Mouse (Mus musculus): ENCODE data around the gene Il23r. TPM values are rescaled to one million over a fixed set of nuclear protein-coding genes. Genes with fewer than 3 reads are reported as not detected.
"Not testable (repeated sequence)": the region's sequence is repeated elsewhere in the genome, so short reads cannot be mapped to it uniquely, and the experiment has no call there.

Gene Il23r
- polyA plus RNA-seq (2011; ENCODE audit: insufficient read length, low read depth, missing spikeins): not detected in 2 replicates

DNA sequence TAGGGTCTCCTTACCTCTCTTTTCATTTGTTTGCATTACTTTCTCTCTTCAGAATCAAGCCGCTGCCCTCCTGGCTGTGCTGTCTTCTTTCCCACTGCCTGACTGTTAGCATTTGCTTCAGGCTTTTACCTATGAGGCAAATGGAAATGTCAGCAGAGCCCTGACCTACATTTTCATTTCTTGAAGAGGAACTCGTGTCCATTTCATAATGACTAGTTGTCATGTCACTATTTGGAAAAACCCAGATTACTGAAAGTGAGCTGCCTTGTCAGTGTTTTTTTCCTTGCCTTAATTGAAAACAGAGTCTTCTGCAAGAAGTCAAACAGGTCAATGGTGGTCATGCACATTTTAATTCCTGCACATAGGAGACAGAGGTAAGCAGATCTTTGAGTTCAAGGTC lies at the start of gene Il23r:
Il23r (minus strand) TSS at position 101 of the 400 bp plus-strand sequence.
- Histone ChIP-seq H3K27ac (ENCODE audit: insufficient read depth, low read length) (no peak within 1 kb of the TSS), H3K4me1 (ENCODE audit: control insufficient read depth, insufficient read depth, low read length) (no peaks in the 10 kb centered on the region)
- no peak for TF ChIP-seq CTCF (IDR thresholded peaks at IDR 0.05; ENCODE audit: borderline replicate concordance, insufficient read depth, low read length)
- TF ChIP-seq POLR2A (IDR thresholded peaks at IDR 0.05; ENCODE audit: low read depth, low read length): no peak

DNA sequence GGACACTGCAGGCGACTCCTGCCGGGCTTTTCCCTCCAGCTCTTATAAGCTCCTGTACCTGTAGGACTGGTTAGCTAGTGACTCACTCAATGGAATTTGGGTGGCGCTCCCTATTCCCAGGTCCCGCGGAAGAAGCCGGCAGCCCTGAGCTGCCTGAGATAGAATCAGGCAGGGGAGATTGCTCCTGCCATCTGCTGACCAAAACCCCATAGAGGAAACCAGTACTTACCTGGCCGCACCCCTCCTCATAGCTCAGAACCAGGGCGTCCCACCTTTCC lies 44.1 kb upstream of the Il23r start, which contains the start of gene Tacstd2:
Tacstd2 (minus strand) TSS at position 20 of the 278 bp plus-strand sequence.
- Histone ChIP-seq H3K4me1 (ENCODE audit: control insufficient read depth, insufficient read depth, low read length) (no peaks in the 10 kb centered on the region), H3K4me3 (ENCODE audit: insufficient read depth, low read length) (peak within 1 kb of the TSS; percentile 21; the same call in 1 of the 2 replicates), H3K27ac (ENCODE audit: insufficient read depth, low read length) (no peak within 1 kb of the TSS)
- TF ChIP-seq POLR2A (IDR thresholded peaks at IDR 0.05; ENCODE audit: low read depth, low read length) (no peak), CTCF (IDR thresholded peaks at IDR 0.05; ENCODE audit: borderline replicate concordance, insufficient read depth, low read length) (no peak)

More for the DNA sequence above, at the start of gene Il23r:
- no peak within 1 kb of the TSS for H3K4me3 ChIP-seq (ENCODE audit: insufficient read depth, low read length)

DNA sequence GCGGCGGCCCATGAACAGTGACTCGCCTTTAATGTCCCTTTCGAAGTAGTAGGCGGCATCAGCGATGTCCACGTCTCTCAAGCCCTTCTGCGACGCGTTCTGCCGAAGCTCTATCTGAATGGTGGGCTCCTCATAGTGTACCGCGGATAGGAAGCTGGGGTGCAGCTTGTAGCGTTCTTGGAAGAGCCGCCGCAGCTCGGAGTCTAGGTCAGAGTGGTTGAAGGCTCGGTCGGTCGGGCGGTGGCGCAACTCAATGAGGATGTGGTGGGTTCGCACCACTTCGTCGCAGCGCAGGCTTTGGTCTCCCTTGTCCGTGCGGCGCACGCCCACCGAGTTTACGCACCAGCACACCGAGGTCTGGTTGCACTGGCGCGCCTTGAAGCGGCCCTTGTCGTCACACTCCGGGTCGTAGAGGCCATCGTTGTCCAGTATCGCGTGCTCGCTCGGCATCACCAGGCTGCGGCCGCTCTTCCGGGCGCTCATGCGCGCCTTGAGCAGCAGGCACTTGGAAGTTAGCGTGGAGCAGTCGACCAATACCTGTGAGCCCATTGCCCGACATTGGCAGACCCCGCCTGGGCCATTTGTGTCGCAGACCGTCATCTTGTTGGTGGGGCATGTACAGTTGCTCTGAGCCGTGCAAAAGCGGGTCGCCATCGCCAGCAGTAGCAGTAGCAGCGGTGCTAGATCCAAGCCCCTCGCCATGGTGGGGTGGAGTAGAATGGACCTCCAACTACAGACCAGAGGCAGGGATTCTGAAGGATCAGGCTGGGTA lies 43.5 kb upstream of the Il23r start:
- TF ChIP-seq CTCF (IDR thresholded peaks at IDR 0.05; ENCODE audit: borderline replicate concordance, insufficient read depth, low read length) (no peak), POLR2A (IDR thresholded peaks at IDR 0.05; ENCODE audit: low read depth, low read length) (no peak)
- Histone ChIP-seq H3K4me3 (ENCODE audit: insufficient read depth, low read length) (peak overlapping the region; percentile 21; the same call in 1 of the 2 replicates), H3K27ac (ENCODE audit: insufficient read depth, low read length) (no peak overlapping the region), H3K4me1 (ENCODE audit: control insufficient read depth, insufficient read depth, low read length) (no peaks in the 10 kb centered on the region)

DNA sequence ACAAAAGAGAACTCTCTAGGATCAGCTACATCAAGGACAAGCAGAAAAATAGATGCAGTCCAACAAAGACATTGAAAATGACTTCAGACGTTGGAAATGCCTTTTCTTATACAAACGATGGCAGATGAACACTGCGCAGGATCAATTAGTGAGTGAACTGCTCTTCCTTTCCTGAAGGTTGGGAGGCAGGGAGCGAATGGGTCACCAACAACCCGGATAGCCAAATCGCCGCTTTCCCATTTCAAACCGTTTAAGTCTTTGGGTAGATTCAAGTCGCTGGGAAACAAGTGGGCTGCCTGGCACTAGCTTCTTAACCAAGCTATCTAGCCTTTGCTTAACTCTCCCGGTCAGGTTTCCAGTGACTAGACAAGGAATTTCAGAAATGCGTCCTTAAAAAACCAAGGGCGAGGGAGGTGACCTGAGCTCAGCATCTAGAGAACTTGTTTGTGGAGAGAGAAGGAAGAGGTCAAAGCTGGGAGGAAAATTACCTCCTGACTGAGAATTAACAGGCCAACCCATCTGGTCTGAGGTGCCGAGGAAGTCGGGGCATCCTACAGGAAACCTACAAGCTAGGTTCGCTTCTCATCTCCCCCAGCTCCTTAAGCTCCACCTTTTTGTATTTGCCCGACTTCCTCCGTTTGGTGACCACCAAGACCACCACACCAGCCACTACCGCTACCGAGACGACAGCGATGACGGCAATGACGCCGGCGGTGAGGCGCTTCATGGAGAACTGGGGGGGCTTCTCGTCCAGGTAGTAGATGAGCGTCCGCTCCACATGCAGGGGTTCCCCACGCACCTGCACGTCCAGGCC lies 42.7 kb upstream of the Il23r start:
- Histone ChIP-seq H3K27ac (ENCODE audit: insufficient read depth, low read length) (no peak overlapping the region), H3K4me1 (ENCODE audit: control insufficient read depth, insufficient read depth, low read length) (no peaks in the 10 kb centered on the region), H3K4me3 (ENCODE audit: insufficient read depth, low read length) (no peak overlapping the region)
- no peak for TF ChIP-seq CTCF (IDR thresholded peaks at IDR 0.05; ENCODE audit: borderline replicate concordance, insufficient read depth, low read length)
- TF ChIP-seq POLR2A (IDR thresholded peaks at IDR 0.05; ENCODE audit: low read depth, low read length): no peak

DNA sequence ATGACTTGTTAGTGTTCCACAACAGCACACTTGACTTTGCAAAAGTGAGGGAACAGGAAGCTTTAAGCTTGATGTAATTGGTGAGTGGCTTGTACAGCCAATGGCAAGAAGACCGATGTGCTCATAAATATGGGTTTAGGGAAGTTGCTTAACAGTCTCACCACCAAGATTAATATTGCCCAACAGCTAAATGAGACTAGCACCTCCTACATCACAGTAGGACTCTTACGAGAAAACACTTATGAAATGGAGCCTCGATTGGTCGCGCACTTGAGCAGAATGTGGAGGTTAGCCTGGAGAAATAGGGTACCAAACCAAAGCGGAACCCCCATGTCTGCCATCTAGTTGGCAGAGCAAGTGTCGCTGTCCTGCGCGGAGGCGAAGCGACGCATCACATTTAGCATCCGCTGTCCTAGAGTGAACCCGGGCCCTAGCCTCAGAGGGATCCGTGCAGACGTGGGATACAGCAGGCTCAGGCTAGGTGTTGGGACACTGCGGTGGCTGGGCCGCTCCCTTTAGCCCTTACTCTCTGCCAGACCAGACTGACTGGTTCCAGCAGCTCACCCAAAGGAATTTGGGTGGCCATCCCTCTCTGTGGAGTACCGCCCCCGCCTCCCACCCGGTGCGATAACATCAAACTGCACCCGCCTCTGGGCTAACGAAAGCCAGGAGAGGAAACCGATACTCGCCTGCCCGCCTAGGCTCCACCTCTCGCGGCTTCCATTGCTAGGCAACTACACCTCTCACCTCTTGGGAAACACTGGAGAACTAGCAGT lies 41.2 kb upstream of the Il23r start:
- Histone ChIP-seq H3K4me3 (ENCODE audit: insufficient read depth, low read length) (no peak overlapping the region), H3K4me1 (ENCODE audit: control insufficient read depth, insufficient read depth, low read length) (no peaks in the 10 kb centered on the region), H3K27ac (ENCODE audit: insufficient read depth, low read length) (no peak overlapping the region)
- no peak for TF ChIP-seq CTCF (IDR thresholded peaks at IDR 0.05; ENCODE audit: borderline replicate concordance, insufficient read depth, low read length)
- no peak for TF ChIP-seq POLR2A (IDR thresholded peaks at IDR 0.05; ENCODE audit: low read depth, low read length)

DNA sequence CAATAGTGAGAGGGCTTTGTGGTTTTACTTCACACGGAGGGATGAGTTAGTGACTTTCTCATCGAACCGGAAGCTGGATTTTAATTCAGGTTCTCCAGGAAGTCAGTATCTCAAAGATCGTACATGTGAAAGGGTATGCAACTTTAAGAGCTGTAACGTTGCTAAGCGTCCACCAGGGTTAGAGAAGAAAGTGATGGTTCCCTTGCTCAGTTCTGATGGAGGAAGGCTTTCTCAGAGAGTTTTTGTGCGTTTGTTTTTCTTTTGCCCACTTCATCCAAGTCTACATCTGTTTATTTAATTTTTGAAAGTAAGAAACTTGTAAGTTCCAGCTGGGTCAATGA lies 40.1 kb upstream of the Il23r start:
- no peak overlapping the region for H3K4me3 ChIP-seq (ENCODE audit: insufficient read depth, low read length)
- TF ChIP-seq CTCF (IDR thresholded peaks at IDR 0.05; ENCODE audit: borderline replicate concordance, insufficient read depth, low read length) (no peak), POLR2A (IDR thresholded peaks at IDR 0.05; ENCODE audit: low read depth, low read length) (no peak)
- H3K4me1 ChIP-seq (ENCODE audit: control insufficient read depth, insufficient read depth, low read length): no peaks in the 10 kb centered on the region
- H3K27ac ChIP-seq (ENCODE audit: insufficient read depth, low read length): no peak overlapping the region

DNA sequence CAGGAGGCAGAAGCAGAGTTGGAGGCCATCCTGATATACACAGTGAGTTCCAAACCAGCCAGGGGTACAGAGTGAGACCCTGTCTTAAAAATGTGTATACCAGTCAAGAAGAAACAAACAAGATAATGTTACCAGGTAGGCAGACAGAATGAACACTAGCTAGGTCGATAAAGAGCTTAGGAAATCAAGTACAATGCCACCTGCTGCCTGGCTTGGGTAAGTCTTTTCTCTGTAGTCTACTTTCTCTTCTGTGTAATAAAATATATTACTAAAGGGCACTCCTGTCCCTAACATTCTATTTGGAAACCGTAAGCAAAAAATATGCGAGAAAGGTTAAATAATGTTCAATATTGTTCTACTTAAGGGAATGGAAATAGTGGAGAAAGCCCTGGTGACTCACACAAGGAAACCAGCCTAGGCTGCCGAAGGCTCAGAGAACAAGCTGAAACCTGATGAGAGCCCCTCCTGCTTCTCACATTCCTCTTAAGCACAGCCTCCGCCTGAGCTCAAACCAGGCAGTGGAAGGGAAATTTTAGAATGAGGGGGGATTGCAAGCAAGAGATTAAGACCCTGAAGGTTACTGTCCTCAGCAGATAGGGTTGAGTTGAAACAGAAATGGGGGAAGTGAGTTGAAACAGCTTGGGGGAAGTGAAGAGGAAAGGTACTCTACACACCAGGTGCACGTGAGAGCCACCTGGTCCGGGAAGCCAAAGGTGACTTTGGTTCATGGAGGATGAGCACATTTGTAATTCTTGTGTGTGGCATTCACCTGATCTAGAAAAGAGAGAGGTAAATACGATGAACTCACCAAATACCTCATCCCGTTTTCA lies 39.6 kb upstream of the Il23r start:
- no peaks in the 10 kb centered on the region for H3K4me1 ChIP-seq (ENCODE audit: control insufficient read depth, insufficient read depth, low read length)
- no peak overlapping the region for H3K27ac ChIP-seq (ENCODE audit: insufficient read depth, low read length)
- no peak for TF ChIP-seq CTCF (IDR thresholded peaks at IDR 0.05; ENCODE audit: borderline replicate concordance, insufficient read depth, low read length)
- TF ChIP-seq POLR2A (IDR thresholded peaks at IDR 0.05; ENCODE audit: low read depth, low read length): no peak
- no peak overlapping the region for H3K4me3 ChIP-seq (ENCODE audit: insufficient read depth, low read length)

DNA sequence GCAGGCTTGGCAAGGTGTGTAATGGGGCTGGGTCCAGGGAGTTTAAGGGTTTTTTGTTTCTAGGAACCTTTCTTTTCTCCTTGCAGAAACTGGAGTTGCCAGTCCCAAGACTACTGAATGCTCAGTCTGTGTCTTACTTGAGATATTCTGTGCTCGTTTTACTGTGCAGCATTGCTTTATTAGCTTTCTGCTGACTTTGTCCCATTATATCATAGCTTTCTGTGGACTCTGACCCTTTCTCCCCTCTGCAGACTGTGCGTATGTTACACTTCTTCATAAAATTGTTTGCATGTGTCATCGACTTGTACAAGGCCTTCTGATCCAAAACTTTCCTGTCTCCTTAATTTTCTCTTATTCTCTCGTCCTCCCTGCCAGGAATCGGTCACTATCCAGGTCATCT lies 34.7 kb upstream of the Il23r start:
- TF ChIP-seq CTCF (IDR thresholded peaks at IDR 0.05; ENCODE audit: borderline replicate concordance, insufficient read depth, low read length): no peak
- no peak for TF ChIP-seq POLR2A (IDR thresholded peaks at IDR 0.05; ENCODE audit: low read depth, low read length)
- Histone ChIP-seq H3K4me1 (ENCODE audit: control insufficient read depth, insufficient read depth, low read length) (no peaks in the 10 kb centered on the region), H3K27ac (ENCODE audit: insufficient read depth, low read length) (no peak overlapping the region), H3K4me3 (ENCODE audit: insufficient read depth, low read length) (no peak overlapping the region)

DNA sequence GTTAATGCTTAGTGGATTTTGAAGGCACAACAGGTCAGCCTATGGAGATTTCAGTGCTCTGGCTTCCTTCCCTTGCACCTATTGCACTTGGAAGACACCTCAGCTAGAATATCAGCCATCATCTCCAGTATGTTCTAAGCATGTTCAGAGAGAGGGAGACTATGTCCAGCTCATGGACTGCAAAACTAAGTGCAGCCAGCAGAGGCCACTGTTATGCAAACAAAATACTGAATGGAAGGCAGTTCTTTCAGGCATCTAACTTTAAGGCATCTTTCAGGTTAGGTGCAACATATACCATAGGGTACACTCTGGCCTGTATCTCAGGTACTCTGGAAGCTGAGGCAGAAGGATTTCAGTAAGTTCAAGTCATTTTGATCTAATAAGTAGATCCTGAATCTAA lies 19.1 kb upstream of the Il23r start:
- no peak overlapping the region for H3K4me3 ChIP-seq (ENCODE audit: insufficient read depth, low read length)
- TF ChIP-seq POLR2A (IDR thresholded peaks at IDR 0.05; ENCODE audit: low read depth, low read length): no peak
- no peak for TF ChIP-seq CTCF (IDR thresholded peaks at IDR 0.05; ENCODE audit: borderline replicate concordance, insufficient read depth, low read length)

DNA sequence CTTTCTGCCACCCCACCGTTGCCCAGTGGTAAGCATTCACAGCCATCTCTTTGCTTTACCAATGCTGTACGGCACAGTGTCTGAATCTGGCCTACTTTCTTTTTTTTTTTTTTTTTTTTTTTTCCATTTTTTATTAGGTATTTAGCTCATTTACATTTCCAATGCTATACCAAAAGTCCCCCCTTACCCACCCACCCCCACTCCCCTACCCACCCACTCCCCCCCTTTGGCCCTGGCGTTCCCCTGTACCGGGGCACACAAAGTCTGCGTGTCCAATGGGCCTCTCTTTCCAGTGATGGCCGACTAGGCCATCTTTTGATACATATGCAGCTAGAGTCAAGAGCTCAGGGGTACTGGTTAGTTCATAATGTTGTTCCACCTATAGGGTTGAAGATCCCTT lies 10.3 kb upstream of the Il23r start:
- H3K4me3 ChIP-seq (ENCODE audit: insufficient read depth, low read length); H3K4me1 ChIP-seq (ENCODE audit: control insufficient read depth, insufficient read depth, low read length); H3K27ac ChIP-seq (ENCODE audit: insufficient read depth, low read length): not testable (repeated sequence)

More for the DNA sequence above, 19.1 kb upstream of the Il23r start:
- Histone ChIP-seq H3K4me1 (ENCODE audit: control insufficient read depth, insufficient read depth, low read length) (no peaks in the 10 kb centered on the region), H3K27ac (ENCODE audit: insufficient read depth, low read length) (no peak overlapping the region)
